Mouse (Mus musculus) liver, embryonic 13.5 days (tissue): ENCODE measurements around the gene Cct6b. TPM values are rescaled to one million over a fixed set of nuclear protein-coding genes. Genes with fewer than 3 reads are reported as not detected.
"Not testable (repeated sequence)": the region's sequence is repeated elsewhere in the genome, so short reads cannot be mapped to it uniquely, and the experiment has no call there.

ENCODE experiments used
- ATAC-seq: fragments of 200-750 bp; cut with Nextera tagmentation; 2 replicates; pipeline ENCODE4 v1.8.0; 2017; ENCODE audit warnings: low read depth, mild to moderate bottlenecking, moderate number of reproducible peaks, moderate library complexity
- DNase-seq: peaks from one replicate; pipeline ENCODE4 v3.0.0; 2022
- H3K27ac ChIP-seq: fragments of 300-500 bp; sonication (generic); 2 replicates; pipeline ENCODE4 v1.5.1; 2015; ENCODE audit warnings: moderate library complexity, mild to moderate bottlenecking, inconsistent platforms
- H3K27me3 ChIP-seq: fragments of 300-500 bp; sonication (generic); 2 replicates; pipeline ENCODE4 v1.6.1; 2015; ENCODE audit warnings: mild to moderate bottlenecking, inconsistent platforms
- H3K36me3 ChIP-seq: fragments of 300-500 bp; sonication (generic); 2 replicates; pipeline ENCODE4 v1.6.1; 2015; ENCODE audit warnings: mild to moderate bottlenecking, inconsistent platforms
- H3K4me1 ChIP-seq: fragments of 300-500 bp; sonication (generic); replicated peaks from 2 replicates; pipeline ENCODE4 v1.6.1; 2015; ENCODE audit warnings: inconsistent platforms
- H3K4me2 ChIP-seq: fragments of 300-500 bp; sonication (generic); 2 replicates; pipeline ENCODE4 v1.6.1; 2015; ENCODE audit warnings: inconsistent platforms, mild to moderate bottlenecking, moderate library complexity
- H3K4me3 ChIP-seq: fragments of 300-500 bp; sonication (generic); replicated peaks from 2 replicates; pipeline ENCODE4 v1.5.1; 2015; ENCODE audit warnings: mild to moderate bottlenecking, inconsistent platforms
- H3K9ac ChIP-seq: fragments of 300-500 bp; sonication (generic); 2 replicates; pipeline ENCODE4 v1.6.1; 2015; ENCODE audit warnings: mild to moderate bottlenecking, inconsistent platforms
- H3K9me3 ChIP-seq: fragments of 300-500 bp; sonication (generic); replicated peaks from 2 replicates; pipeline ENCODE4 v1.6.1; 2016; ENCODE audit warnings: inconsistent platforms
- WGBS: fragments of 180-500 bp; shearing (Covaris S2); methylation state at CpG from one replicate; pipeline ENCODE4 v1.1.7; 2015; ENCODE audit not compliant: insufficient replicate concordance; 5-methylcytosine and 5-hydroxymethylcytosine counted together
- polyA plus RNA-seq: library from polyadenylated mRNA; unstranded; fragments of >200 nt; fragmentation: Nextera tagmentation; extraction: Ambion mirVana; gene quantifications from 2 replicates; pipeline ENCODE4 v1.2.1, GENCODE M21; 2015

Cct6b gene
- polyA plus RNA-seq, 1 experiment from 2014 or later = 0.16 TPM

DNA sequence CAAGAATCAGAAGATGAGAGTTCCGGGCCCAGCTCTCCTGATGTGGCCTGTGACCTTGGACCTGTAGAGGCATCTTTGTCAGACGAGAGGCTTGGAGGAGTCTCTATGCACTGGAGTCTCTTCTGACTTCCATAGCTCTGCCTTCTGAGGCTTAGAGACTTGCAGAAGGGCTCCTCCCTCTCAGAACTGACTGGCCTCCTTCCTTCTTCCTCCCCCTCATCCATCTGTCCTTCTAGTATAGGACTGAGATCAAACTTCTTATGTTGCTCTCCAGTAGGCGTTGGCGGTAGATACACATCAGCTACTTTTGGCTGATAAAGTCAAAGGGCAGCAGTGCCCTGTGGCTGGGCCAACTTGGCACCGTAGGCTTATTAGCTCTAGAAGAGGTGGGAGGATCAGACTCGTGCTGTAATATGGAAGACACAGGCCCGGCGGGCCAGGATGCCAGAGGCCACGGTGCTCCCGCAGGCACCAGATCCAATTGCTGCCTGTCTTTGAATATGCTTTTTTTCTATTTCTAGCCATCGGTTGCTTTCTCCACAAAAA lies 64.2 kb downstream of the Cct6b start:
- H3K9ac ChIP-seq = no peak overlapping the region
- WGBS = 71% methylated on average over 11 of the region's 11 CpGs
- no peaks in the 10 kb centered on the region for H3K36me3 ChIP-seq
- H3K4me1 ChIP-seq = no peaks in the 10 kb centered on the region
- DNase-seq = no peak
- no peaks in the 10 kb centered on the region for H3K9me3 ChIP-seq
- H3K27me3 ChIP-seq = no peaks in the 10 kb centered on the region
- ATAC-seq = no peak
- H3K4me3 ChIP-seq = no peak overlapping the region
- H3K4me2 ChIP-seq = no peak overlapping the region
- H3K27ac ChIP-seq = no peak overlapping the region

DNA sequence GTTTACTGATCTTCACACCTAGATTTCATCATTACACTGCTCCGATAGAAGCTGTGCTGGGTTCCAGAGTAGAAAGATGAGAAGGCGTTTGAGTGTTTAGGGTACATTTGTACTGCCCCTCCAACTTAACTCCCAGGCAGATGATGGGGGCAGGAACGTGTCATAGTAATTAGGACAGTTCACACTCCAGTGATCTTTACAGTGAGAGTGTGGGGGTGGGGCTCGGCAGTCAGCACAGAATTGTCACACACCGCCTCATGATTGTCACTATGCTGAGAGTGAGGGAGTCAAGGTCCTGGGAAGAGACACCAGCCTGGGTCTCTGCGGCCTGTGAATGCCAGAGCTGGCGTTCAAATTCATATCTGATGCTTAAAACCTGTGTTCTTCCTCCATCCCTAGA lies 68.2 kb downstream of the Cct6b start:
- Histone ChIP-seq H3K36me3 (no peaks in the 10 kb centered on the region), H3K4me2 (no peak overlapping the region), H3K9me3 (no peaks in the 10 kb centered on the region), H3K27me3 (no peaks in the 10 kb centered on the region), H3K27ac (no peak overlapping the region), H3K9ac (no peak overlapping the region), H3K4me3 (no peak overlapping the region), H3K4me1 (no peaks in the 10 kb centered on the region)
- ATAC-seq = no peak
- WGBS = 56% methylated on average over 7 of the region's 7 CpGs
- DNase-seq = no peak

DNA sequence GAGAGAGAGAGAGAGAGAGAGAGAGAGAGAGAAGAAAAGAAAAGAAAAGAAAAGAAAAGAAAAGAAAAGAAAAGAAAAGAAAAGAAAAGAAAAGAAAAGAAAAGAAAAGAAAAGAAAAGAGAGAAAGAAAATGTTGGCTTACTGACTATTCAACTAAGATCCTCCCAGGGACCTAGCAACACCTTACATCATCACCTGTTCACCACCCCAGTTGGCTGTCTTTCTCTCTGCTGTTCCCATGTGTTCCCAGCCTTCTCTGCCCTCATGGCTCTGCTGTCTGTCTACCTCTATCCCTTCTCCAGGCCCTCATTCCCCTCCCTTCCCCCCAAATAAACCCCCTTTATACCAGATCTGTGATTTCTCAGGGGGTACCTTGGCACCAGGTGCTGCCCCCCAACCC lies 69.2 kb downstream of the Cct6b start:
- H3K36me3 ChIP-seq, H3K9me3 ChIP-seq, H3K27ac ChIP-seq, H3K4me1 ChIP-seq, H3K9ac ChIP-seq, H3K4me2 ChIP-seq, H3K27me3 ChIP-seq, H3K4me3 ChIP-seq, DNase-seq, ATAC-seq: not testable (repeated sequence)

DNA sequence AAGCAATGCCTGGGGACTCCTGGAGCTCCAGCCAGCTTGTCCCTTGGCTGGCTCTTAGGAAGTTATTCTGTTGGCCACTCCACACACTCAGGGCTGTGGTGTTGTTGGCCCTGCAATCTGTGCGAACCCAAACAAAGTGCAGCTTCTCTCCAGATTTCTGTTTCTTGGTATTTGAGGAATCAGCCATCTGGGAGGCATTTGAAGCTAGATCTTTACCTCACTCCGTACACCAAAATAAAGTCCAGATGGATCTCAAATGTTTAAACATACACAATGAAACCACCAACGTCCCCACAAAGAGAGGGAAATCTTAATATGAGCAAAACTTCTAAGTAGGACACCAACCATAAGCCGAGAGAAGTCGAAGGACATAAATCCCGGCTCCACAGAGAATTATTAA lies 71.5 kb downstream of the Cct6b start:
- Histone ChIP-seq H3K4me1 (no peaks in the 10 kb centered on the region), H3K36me3 (no peaks in the 10 kb centered on the region), H3K9ac (no peak overlapping the region), H3K27me3 (no peaks in the 10 kb centered on the region), H3K9me3 (no peaks in the 10 kb centered on the region), H3K27ac (no peak overlapping the region), H3K4me2 (no peak overlapping the region), H3K4me3 (no peak overlapping the region)
- ATAC-seq (no peak), DNase-seq (no peak)
- WGBS = 68% methylated on average over 6 of the region's 6 CpGs

DNA sequence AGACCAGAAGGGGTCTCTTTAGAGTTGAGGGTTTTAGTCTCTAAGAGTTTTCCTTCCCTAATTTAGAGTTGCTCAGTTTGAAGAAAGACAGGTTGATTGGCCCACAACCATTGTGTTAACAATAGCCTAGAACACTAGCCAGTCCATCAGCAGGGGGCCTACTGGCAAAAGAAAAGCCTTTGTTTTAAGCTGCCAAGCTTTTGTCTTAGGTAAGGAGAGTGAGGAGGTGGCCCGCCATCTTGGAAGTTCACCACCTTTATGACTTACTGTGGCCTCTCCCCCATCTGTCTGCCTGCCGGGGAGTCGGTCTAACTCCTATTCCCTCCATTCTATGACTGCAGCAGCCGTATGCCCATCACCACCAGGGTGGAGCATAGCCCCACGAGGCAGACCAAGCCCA lies 73.6 kb downstream of the Cct6b start:
- H3K9me3 ChIP-seq = no peaks in the 10 kb centered on the region

DNA sequence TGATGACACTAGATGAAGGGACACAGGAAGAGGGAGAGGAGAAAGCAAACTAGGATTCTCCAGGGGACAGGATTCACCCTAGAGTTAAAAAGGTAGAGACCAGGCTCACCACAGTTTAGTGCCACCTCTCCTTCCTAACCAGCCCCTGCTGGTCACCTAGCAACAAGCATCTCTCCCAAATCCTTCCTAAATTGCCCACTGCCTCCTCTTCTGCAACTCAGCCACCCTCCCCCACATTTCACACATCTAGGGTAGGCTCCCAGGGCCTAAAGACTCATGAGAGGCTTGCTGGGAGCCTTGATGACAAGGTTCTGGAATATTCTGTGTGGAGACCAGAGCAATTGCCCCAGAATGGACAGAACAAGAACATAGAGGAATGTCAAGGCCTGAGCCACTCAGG lies 76.5 kb downstream of the Cct6b start:
- no peak for ATAC-seq
- H3K36me3 ChIP-seq = no peaks in the 10 kb centered on the region
- H3K9me3 ChIP-seq = no peaks in the 10 kb centered on the region
- H3K27me3 ChIP-seq = no peaks in the 10 kb centered on the region
- no peak overlapping the region for H3K4me3 ChIP-seq
- no peaks in the 10 kb centered on the region for H3K4me1 ChIP-seq
- H3K27ac ChIP-seq = no peak overlapping the region
- no peak overlapping the region for H3K9ac ChIP-seq
- DNase-seq = no peak
- H3K4me2 ChIP-seq = no peak overlapping the region

More for the DNA sequence above, 73.6 kb downstream of the Cct6b start:
- no peak overlapping the region for H3K27ac ChIP-seq
- H3K4me1 ChIP-seq = no peaks in the 10 kb centered on the region
- no peaks in the 10 kb centered on the region for H3K27me3 ChIP-seq
- no peak overlapping the region for H3K9ac ChIP-seq
- DNase-seq (no peak), ATAC-seq (no peak)
- H3K36me3 ChIP-seq = no peaks in the 10 kb centered on the region
- no peak overlapping the region for H3K4me2 ChIP-seq
- WGBS = 52% methylated on average over 5 of the region's 5 CpGs
- H3K4me3 ChIP-seq = no peak overlapping the region

DNA sequence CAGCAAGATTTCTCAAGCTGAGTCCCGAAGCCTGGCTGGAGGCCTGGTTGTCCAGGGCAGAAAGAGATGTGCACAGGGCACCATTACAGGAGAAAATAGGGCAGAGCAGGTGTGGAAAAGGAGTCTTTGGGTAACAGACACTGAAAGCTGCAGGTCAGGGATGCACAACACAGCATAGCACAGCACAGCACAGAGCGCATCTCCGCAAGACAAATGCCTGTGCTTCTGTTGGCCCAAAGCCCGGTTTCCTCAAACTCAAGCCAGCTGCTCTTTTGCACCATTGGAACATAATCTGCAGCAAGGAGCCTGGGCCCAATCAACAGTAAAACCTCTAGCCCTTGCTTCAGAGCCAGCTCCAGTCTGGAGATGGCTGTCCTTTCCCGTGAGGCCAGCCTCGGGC lies 79.4 kb downstream of the Cct6b start:
- Histone ChIP-seq H3K9ac (no peak overlapping the region), H3K9me3 (no peaks in the 10 kb centered on the region), H3K36me3 (no peaks in the 10 kb centered on the region), H3K4me1 (no peaks in the 10 kb centered on the region), H3K4me3 (no peak overlapping the region), H3K27ac (no peak overlapping the region), H3K27me3 (no peaks in the 10 kb centered on the region), H3K4me2 (no peak overlapping the region)
- DNase-seq (no peak), ATAC-seq (no peak)
- WGBS = 73% methylated on average over 6 of the region's 6 CpGs

DNA sequence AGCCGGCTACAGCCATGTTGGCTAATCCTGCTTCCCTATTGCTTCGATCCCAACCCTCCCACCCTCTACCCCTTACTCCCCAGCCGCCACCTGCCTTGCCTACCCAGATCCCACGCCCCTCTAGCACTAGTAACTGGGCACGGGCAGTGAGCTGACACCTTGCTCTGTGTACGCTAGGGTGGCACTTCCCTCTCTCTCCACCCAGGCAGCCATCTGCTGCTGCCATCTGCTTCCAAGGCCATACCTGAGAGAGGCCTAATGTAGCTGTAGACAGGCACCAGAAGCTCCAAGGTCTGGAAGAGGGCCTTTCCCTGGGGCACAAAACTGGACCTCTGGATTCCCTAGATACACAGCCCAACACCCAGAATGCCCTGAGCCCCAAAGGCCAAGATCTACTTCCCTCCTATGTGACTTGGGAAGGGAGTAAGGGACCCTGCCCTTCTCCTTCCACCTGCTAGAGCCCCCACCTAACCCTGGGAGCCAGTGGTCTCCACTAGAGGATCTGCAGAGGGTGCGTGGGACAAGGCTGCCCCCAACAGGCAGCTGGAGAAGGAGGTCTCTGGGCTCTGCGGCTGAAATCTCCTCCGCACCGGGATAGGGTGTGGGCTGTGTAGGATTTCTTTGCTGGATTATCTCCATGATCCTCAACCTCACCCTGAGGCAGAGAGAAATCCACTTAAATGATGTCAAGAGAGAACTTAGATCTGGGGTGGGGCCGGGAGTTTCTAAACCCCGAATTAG lies 80.2 kb downstream of the Cct6b start:
- H3K27me3 ChIP-seq = no peaks in the 10 kb centered on the region
- no peak overlapping the region for H3K9ac ChIP-seq
- no peaks in the 10 kb centered on the region for H3K4me1 ChIP-seq
- DNase-seq (no peak), ATAC-seq (no peak)
- no peak overlapping the region for H3K27ac ChIP-seq
- no peaks in the 10 kb centered on the region for H3K9me3 ChIP-seq
- no peak overlapping the region for H3K4me3 ChIP-seq
- WGBS = 42% methylated on average over 12 of the region's 12 CpGs
- no peak overlapping the region for H3K4me2 ChIP-seq
- H3K36me3 ChIP-seq = no peaks in the 10 kb centered on the region

DNA sequence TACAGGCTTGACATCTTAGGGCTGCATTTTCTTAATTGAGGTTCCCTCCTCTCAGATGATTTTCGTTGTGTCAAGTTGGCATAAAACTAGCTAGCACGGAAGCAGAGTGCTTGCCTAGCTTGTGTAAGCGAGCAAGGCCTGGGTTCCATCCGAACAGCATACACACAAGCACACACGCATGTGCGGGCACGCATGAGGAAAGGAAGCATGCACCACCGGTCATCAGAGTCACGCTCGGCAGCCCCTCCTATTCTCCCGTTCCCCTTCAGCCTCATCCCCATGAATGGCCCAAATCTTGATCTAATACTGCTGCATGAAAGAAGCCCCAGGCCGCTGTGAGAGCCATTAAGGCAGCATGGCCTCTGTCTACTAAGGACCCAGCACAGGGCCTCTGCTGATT lies 85.6 kb downstream of the Cct6b start:
- Histone ChIP-seq H3K9me3 (no peaks in the 10 kb centered on the region), H3K36me3 (no peaks in the 10 kb centered on the region), H3K4me3 (no peak overlapping the region), H3K27me3 (no peaks in the 10 kb centered on the region), H3K9ac (no peak overlapping the region), H3K4me2 (no peak overlapping the region), H3K27ac (no peak overlapping the region), H3K4me1 (no peaks in the 10 kb centered on the region)
- DNase-seq (no peak), ATAC-seq (no peak)
- WGBS = 78% methylated on average over 12 of the region's 12 CpGs

Other genes starting within 250 kb of the Cct6b start
- gene Zfp830, start within 50 bp of the Cct6b start, polyA plus RNA-seq = 19.5 and 23.3 TPM in 2 replicates
- gene Lig3, start 16.8 kb upstream of the Cct6b start, polyA plus RNA-seq = 10.2 and 12.0 TPM in 2 replicates
- 20.2 and 25.3 TPM in 2 replicates for gene Rffl, start 106.9 kb upstream of the Cct6b start, polyA plus RNA-seq
- gene Rad51d, start 126.3 kb upstream of the Cct6b start, polyA plus RNA-seq = 6.8 and 8.0 TPM in 2 replicates
- gene Fndc8, start 127.8 kb upstream of the Cct6b start, polyA plus RNA-seq = 0.05 and 0.08 TPM in 2 replicates
- gene Nle1, start 144.1 kb upstream of the Cct6b start, polyA plus RNA-seq = 21.3 and 24.3 TPM in 2 replicates
- 0.75 and 1.1 TPM in 2 replicates for gene Unc45b, start 146.2 kb upstream of the Cct6b start, polyA plus RNA-seq
- 0.68 and 1.4 TPM in 2 replicates for gene Slfn5, start 187.0 kb upstream of the Cct6b start, polyA plus RNA-seq
- 5.5 and 8.3 TPM in 2 replicates for gene Slfn9, start 227.5 kb upstream of the Cct6b start, polyA plus RNA-seq